12 mouse cellular contexts compared by ENCODE assay signal in genomic region chr13:57246238-57246963, GRCm38 (mm10).
DNase-seq lines count a peak whose midpoint lies in the region; ATAC-seq lines count a peak whose summit lies in the region.
"Had no signal": no experiment of that assay in that cellular context is flagged by ENCODE, and none has a peak within 500 bp of the region (broad histone marks: within the 10 kb centered on the region; RNA-seq: fewer than 3 reads in every experiment).

No protein-coding gene starts in this region.

- H3K27me3 ChIP-seq in hindbrain, embryonic 15.5 days = no peaks in the 10 kb centered on the region
- no peaks in the 10 kb centered on the region for H3K27me3 ChIP-seq in hindbrain, embryonic 12.5 days
- H3K27me3 ChIP-seq: neural tube, embryonic 12.5 days had no signal

- no peak overlapping the region for H3K4me3 ChIP-seq in hindbrain, embryonic 15.5 days
- H3K4me3 ChIP-seq in hindbrain, embryonic 12.5 days = no peak overlapping the region
- H3K4me3 ChIP-seq: neural tube, embryonic 12.5 days had no signal

- no peaks in the 10 kb centered on the region for H3K9me3 ChIP-seq in hindbrain, embryonic 15.5 days
- H3K9me3 ChIP-seq in hindbrain, embryonic 12.5 days (replicated peaks) = no peaks in the 10 kb centered on the region
- H3K9me3 ChIP-seq: neural tube, embryonic 12.5 days had no signal

- whole genome bisulfite sequencing in hindbrain, embryonic 15.5 days = 45% methylated on average over 18 of the region's 18 CpGs
- 62% methylated on average over 18 of the region's 18 CpGs for WGBS in hindbrain, embryonic 12.5 days

- no peak overlapping the region for H3K27ac ChIP-seq in hindbrain, embryonic 15.5 days (replicated peaks)
- no peak overlapping the region for H3K27ac ChIP-seq in hindbrain, embryonic 12.5 days
- H3K27ac ChIP-seq: hindbrain, embryonic 14.5 days; macrophage; neural tube, embryonic 12.5 days had no signal

- no peak overlapping the region for H3K9ac ChIP-seq in hindbrain, embryonic 15.5 days
- H3K9ac ChIP-seq in hindbrain, embryonic 12.5 days = no peak overlapping the region
- H3K9ac ChIP-seq: hindbrain, embryonic 14.5 days; neural tube, embryonic 12.5 days had no signal

- peak overlapping the region; percentile 23 for H3K4me2 ChIP-seq in hindbrain, embryonic 15.5 days
- H3K4me2 ChIP-seq in hindbrain, embryonic 12.5 days (replicated peaks) = no peak overlapping the region
- H3K4me2 ChIP-seq: hindbrain, embryonic 14.5 days; neural tube, embryonic 12.5 days had no signal

- H3K4me1 ChIP-seq in hindbrain, embryonic 15.5 days (replicated peaks) = peaks cover 7% of the 10 kb centered on the region
- peaks cover 4% of the 10 kb centered on the region for H3K4me1 ChIP-seq in hindbrain, embryonic 12.5 days
- H3K4me1 ChIP-seq: neural tube, embryonic 12.5 days had no signal

- H3K36me3 ChIP-seq in hindbrain, embryonic 15.5 days = no peaks in the 10 kb centered on the region
- H3K36me3 ChIP-seq in hindbrain, embryonic 12.5 days = no peaks in the 10 kb centered on the region
- H3K36me3 ChIP-seq: neural tube, embryonic 12.5 days had no signal

- ATAC-seq in hindbrain, embryonic 15.5 days (ENCODE audit: low FRiP score, low read depth) = no peak
- ATAC-seq in hindbrain, embryonic 12.5 days (ENCODE audit: low FRiP score) = no peak
- ATAC-seq in erythroblast, adult 5-6 weeks (replicated peaks; ENCODE audit: low FRiP score, poor library complexity, severe bottlenecking) = no peak
- ATAC-seq: Patski had no signal

- DNase-seq in adrenal gland, postnatal 25 days = peak; percentile 31
- DNase-seq in adrenal gland, adult 18-20 months (ENCODE audit: low spot score in 2 of 2) = no peak
- DNase-seq in cerebellum, postnatal 10 days = peak; percentile 36 to 49
- DNase-seq in kidney, postnatal 14 days = peak; percentile 63
- DNase-seq in embryo, embryonic 10 days (ENCODE audit: low spot score) = no peak

Comparison
In these comparisons a context has a peak if more than half of its experiments do, and no peak if none do; other contexts are left out.
1. DNase-seq: peak in adrenal gland, postnatal 25 days (single experiment), cerebellum, postnatal 10 days (2 of 2) and kidney, postnatal 14 days (single experiment); none in adrenal gland, adult 18-20 months (0 of 2) and embryo, embryonic 10 days (single experiment).